Mouse (Mus musculus) olfactory bulb, adult 2 months (tissue): ENCODE results near the gene Hipk2.

Source experiments
- CTCF ChIP-seq: fragments of 200-500 bp; IDR thresholded peaks from 2 replicates; pipeline ENCODE4 v1.5.1; 2012; ENCODE audit warnings: low read depth, mild to moderate bottlenecking, low read length, moderate library complexity; ENCODE audit not compliant: insufficient read depth
- POLR2A ChIP-seq: fragments of 200-500 bp; IDR thresholded peaks from 2 replicates; pipeline ENCODE4 v1.6.1; 2012; ENCODE audit warnings: mild to moderate bottlenecking, low read depth, low read length, moderate library complexity; ENCODE audit not compliant: insufficient read depth

GRCm38 (mm10) chr6:38719229-38719628, 156.7 kb downstream of the Hipk2 start:
- TF ChIP-seq POLR2A (no peak), CTCF (no peak)
